Mouse (Mus musculus): ENCODE results near the gene Gls. TPM values are rescaled to one million over a fixed set of nuclear protein-coding genes. Genes with fewer than 3 reads are reported as not detected.

Gls gene
- polyA plus RNA-seq, 1 experiment: 15.1 TPM

DNA sequence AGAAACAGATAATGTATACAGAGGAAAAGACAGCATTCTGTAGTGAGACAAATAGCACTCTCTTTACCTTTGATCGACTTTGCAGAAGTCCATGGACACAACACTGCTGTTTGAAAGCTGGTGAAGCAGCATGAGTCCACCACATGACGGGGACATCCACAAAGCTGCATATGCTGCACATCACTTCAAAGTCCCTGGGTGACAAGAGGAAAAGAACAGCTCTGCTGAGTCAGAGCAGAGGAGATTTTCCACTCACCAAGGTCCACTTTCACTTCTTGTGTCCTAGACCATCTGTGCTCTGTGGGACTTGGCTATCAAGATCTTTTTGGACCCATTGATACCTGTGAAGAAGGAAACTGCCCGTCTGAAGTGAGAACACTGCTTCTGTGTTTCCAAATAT, 41.2 kb upstream of the Gls start:
- H3K27me3 ChIP-seq (ENCODE audit: control insufficient read depth, insufficient read depth, insufficient read length): no peaks in the 10 kb centered on the region
- no peaks in the 10 kb centered on the region for H3K36me3 ChIP-seq (ENCODE audit: control insufficient read depth, insufficient read depth)
- H3K4me2 ChIP-seq (ENCODE audit: low read depth): no peak overlapping the region
- TF ChIP-seq MAX (IDR thresholded peaks at IDR 0.05; ENCODE audit: low read depth): no peak
- no peak for TF ChIP-seq POLR2A (IDR thresholded peaks at IDR 0.05; ENCODE audit: insufficient read length, low read depth)
- no peak for TF ChIP-seq SRF (IDR thresholded peaks at IDR 0.05; ENCODE audit: control insufficient read depth, insufficient read length, low read depth)
- TF ChIP-seq TCF3 (IDR thresholded peaks at IDR 0.05; ENCODE audit: insufficient read length, low read depth): no peak
- no peak for TF ChIP-seq USF1 (IDR thresholded peaks at IDR 0.05; ENCODE audit: low read depth)
- TF ChIP-seq E2F4 (IDR thresholded peaks at IDR 0.05; ENCODE audit: insufficient read depth): no peak
- H3K79me2 ChIP-seq (ENCODE audit: control insufficient read depth, insufficient read depth): no peaks in the 10 kb centered on the region
- H3ac ChIP-seq (ENCODE audit: control insufficient read depth, insufficient read length): no peak overlapping the region
- no peak overlapping the region for H3K4me3 ChIP-seq

DNA sequence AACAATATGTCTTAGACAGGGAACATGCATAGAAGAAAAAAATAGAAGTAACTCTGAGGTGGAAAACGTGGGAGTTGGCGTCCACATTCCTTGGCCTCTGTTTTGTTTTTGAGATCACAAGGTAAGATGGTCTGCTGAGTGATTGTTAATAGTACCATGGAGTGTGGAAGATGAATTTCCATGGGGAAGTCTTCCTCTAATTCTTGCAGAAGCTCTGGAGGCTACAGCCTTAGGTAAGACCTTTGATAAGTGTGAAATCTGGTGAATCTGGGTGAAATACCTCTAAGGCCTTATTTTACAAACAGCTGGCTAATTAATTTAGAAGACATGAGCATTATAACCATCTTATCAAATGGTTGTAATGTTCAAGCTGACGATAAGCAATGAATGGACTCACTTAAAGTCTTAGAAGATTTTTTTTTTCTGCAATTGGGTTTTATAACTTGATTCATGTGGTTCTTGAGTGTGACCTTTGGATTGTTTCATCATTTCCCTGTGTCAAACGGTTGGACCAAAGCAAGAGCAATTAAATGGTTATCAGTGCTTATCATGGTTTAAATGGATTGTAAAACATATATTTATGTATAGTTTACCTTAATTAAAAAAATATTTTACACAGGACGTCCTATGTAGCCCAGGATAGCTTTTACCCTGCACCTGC, 39.1 kb upstream of the Gls start:
- no peaks in the 10 kb centered on the region for H3K36me3 ChIP-seq (ENCODE audit: control insufficient read depth, insufficient read depth)
- no peaks in the 10 kb centered on the region for H3K27me3 ChIP-seq (ENCODE audit: control insufficient read depth, insufficient read depth, insufficient read length)
- no peaks in the 10 kb centered on the region for H3K79me2 ChIP-seq (ENCODE audit: control insufficient read depth, insufficient read depth)
- H3ac ChIP-seq (ENCODE audit: control insufficient read depth, insufficient read length): no peak overlapping the region
- H3K4me3 ChIP-seq: no peak overlapping the region
- H3K4me2 ChIP-seq (ENCODE audit: low read depth): no peak overlapping the region
- no peak for TF ChIP-seq MYOD1 (IDR thresholded peaks at IDR 0.05; ENCODE audit: control insufficient read depth in 1 of 3, insufficient read length in 2 of 3, low read depth in 2 of 3)
- TF ChIP-seq REST (IDR thresholded peaks at IDR 0.05; ENCODE audit: insufficient read depth, insufficient read length): no peak
- TF ChIP-seq MAX (IDR thresholded peaks at IDR 0.05; ENCODE audit: low read depth): no peak
- no peak for TF ChIP-seq CEBPB (IDR thresholded peaks at IDR 0.05; ENCODE audit: insufficient read depth, poor library complexity, severe bottlenecking)
- TF ChIP-seq POLR2A (IDR thresholded peaks at IDR 0.05; ENCODE audit: insufficient read length, low read depth): no peak
- TF ChIP-seq USF1 (IDR thresholded peaks at IDR 0.05; ENCODE audit: low read depth): no peak
- TF ChIP-seq E2F4 (IDR thresholded peaks at IDR 0.05; ENCODE audit: insufficient read depth): no peak
- no peak for TF ChIP-seq MYOG (IDR thresholded peaks at IDR 0.05; ENCODE audit: control insufficient read depth in 1 of 3, insufficient read depth in 1 of 3, insufficient read length in 2 of 3, low read depth in 2 of 3)
- no peak for TF ChIP-seq TCF12 (IDR thresholded peaks at IDR 0.05; ENCODE audit: insufficient read depth, poor library complexity, severe bottlenecking)
- no peak for TF ChIP-seq SRF (IDR thresholded peaks at IDR 0.05; ENCODE audit: control insufficient read depth, insufficient read length, low read depth)
- no peak for TF ChIP-seq POLR2AphosphoS2 (IDR thresholded peaks at IDR 0.05; ENCODE audit: insufficient read length, low read depth)
- no peak for TF ChIP-seq TCF3 (IDR thresholded peaks at IDR 0.05; ENCODE audit: insufficient read length, low read depth)

DNA sequence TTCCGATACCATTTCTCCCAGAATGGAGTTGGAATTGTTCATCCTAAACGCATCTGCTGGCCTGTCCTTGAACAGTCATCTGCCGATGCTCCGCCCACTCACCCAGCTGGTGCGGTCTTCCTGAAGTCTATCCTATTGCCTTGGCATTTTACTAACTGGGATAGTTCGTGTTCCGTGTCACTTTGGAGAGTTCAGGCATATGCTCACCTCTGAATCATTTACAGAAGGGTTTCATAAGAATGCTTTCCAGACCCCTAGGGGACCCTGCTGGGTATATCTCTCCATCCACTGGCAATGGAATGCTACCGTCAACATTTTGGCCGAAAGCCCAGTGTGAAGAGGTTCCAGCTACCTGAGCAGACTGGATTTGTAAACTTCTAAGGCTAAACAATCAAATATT, 37.3 kb upstream of the Gls start:
- TF ChIP-seq POLR2AphosphoS2 (IDR thresholded peaks at IDR 0.05; ENCODE audit: insufficient read length, low read depth): no peak
- no peak for TF ChIP-seq TCF3 (IDR thresholded peaks at IDR 0.05; ENCODE audit: insufficient read length, low read depth)
- TF ChIP-seq SRF (IDR thresholded peaks at IDR 0.05; ENCODE audit: control insufficient read depth, insufficient read length, low read depth): no peak
- no peak for TF ChIP-seq TCF12 (IDR thresholded peaks at IDR 0.05; ENCODE audit: insufficient read depth, poor library complexity, severe bottlenecking)
- no peak for TF ChIP-seq CEBPB (IDR thresholded peaks at IDR 0.05; ENCODE audit: insufficient read depth, poor library complexity, severe bottlenecking)
- TF ChIP-seq MAX (IDR thresholded peaks at IDR 0.05; ENCODE audit: low read depth): no peak
- TF ChIP-seq USF1 (IDR thresholded peaks at IDR 0.05; ENCODE audit: low read depth): no peak
- TF ChIP-seq MYOG (IDR thresholded peaks at IDR 0.05; ENCODE audit: control insufficient read depth in 1 of 3, insufficient read depth in 1 of 3, insufficient read length in 2 of 3, low read depth in 2 of 3): no peak
- no peak for TF ChIP-seq MYOD1 (IDR thresholded peaks at IDR 0.05; ENCODE audit: control insufficient read depth in 1 of 3, insufficient read length in 2 of 3, low read depth in 2 of 3)
- TF ChIP-seq POLR2A (IDR thresholded peaks at IDR 0.05; ENCODE audit: insufficient read length, low read depth): no peak
- TF ChIP-seq REST (IDR thresholded peaks at IDR 0.05; ENCODE audit: insufficient read depth, insufficient read length): no peak
- TF ChIP-seq E2F4 (IDR thresholded peaks at IDR 0.05; ENCODE audit: insufficient read depth): no peak
- H3K27me3 ChIP-seq (ENCODE audit: control insufficient read depth, insufficient read depth, insufficient read length): no peaks in the 10 kb centered on the region
- H3K36me3 ChIP-seq (ENCODE audit: control insufficient read depth, insufficient read depth): no peaks in the 10 kb centered on the region
- no peaks in the 10 kb centered on the region for H3K79me2 ChIP-seq (ENCODE audit: control insufficient read depth, insufficient read depth)
- no peak overlapping the region for H3K4me3 ChIP-seq
- no peak overlapping the region for H3ac ChIP-seq (ENCODE audit: control insufficient read depth, insufficient read length)
- no peak overlapping the region for H3K4me2 ChIP-seq (ENCODE audit: low read depth)

DNA sequence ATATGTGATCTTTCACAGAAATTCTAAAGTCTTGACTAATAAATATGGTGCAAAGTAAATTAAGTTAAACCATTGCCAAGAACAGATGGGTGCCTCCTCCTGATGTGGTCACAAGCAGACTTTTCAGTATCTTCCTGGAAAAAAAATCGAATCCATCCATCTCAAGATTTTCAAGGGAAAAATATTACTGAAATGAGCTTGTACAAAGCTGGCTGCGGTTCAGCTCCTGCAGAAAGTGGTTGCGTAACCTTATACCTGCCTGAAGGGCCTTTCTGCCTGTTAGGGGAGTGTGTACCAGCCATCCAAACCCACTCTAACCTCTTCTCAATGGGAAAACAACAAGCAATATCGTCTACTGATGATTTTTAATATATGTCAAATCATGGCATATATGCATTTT, 36.6 kb upstream of the Gls start:
- Histone ChIP-seq H3K4me2 (ENCODE audit: low read depth) (no peak overlapping the region), H3K27me3 (ENCODE audit: control insufficient read depth, insufficient read depth, insufficient read length) (no peaks in the 10 kb centered on the region), H3K36me3 (ENCODE audit: control insufficient read depth, insufficient read depth) (no peaks in the 10 kb centered on the region), H3ac (ENCODE audit: control insufficient read depth, insufficient read length) (no peak overlapping the region), H3K79me2 (ENCODE audit: control insufficient read depth, insufficient read depth) (no peaks in the 10 kb centered on the region), H3K4me3 (no peak overlapping the region)
- TF ChIP-seq E2F4 (IDR thresholded peaks at IDR 0.05; ENCODE audit: insufficient read depth) (no peak), MAX (IDR thresholded peaks at IDR 0.05; ENCODE audit: low read depth) (no peak), USF1 (IDR thresholded peaks at IDR 0.05; ENCODE audit: low read depth) (no peak), REST (IDR thresholded peaks at IDR 0.05; ENCODE audit: insufficient read depth, insufficient read length) (no peak), MYOD1 (IDR thresholded peaks at IDR 0.05; ENCODE audit: control insufficient read depth in 1 of 3, insufficient read length in 2 of 3, low read depth in 2 of 3) (no peak), TCF12 (IDR thresholded peaks at IDR 0.05; ENCODE audit: insufficient read depth, poor library complexity, severe bottlenecking) (no peak), TCF3 (IDR thresholded peaks at IDR 0.05; ENCODE audit: insufficient read length, low read depth) (no peak)

DNA sequence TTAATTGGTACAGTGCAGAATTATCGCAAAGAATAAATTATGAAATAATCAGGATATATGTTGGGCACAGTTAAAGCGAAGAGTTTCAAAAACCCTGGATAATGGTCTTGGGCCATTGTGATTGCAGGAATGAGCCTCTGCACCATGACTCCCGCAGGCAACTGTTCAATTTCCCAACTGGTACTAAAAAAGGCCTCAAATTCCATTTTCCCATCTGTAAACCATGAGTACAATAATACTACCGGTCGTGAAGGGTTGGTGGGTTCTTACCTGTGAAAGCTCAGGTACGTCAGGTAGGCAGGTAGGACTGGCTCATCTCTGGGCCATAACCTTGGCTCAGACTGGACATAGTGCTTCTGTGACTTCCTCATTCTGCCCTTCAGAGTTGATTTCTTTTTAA, 35.0 kb upstream of the Gls start:
- no peak overlapping the region for H3K4me3 ChIP-seq
- H3ac ChIP-seq (ENCODE audit: control insufficient read depth, insufficient read length): no peak overlapping the region
- H3K36me3 ChIP-seq (ENCODE audit: control insufficient read depth, insufficient read depth): no peaks in the 10 kb centered on the region
- no peaks in the 10 kb centered on the region for H3K27me3 ChIP-seq (ENCODE audit: control insufficient read depth, insufficient read depth, insufficient read length)
- no peak overlapping the region for H3K4me2 ChIP-seq (ENCODE audit: low read depth)
- TF ChIP-seq E2F4 (IDR thresholded peaks at IDR 0.05; ENCODE audit: insufficient read depth) (no peak), MYOG (IDR thresholded peaks at IDR 0.05; ENCODE audit: control insufficient read depth in 1 of 3, insufficient read depth in 1 of 3, insufficient read length in 2 of 3, low read depth in 2 of 3) (no peak), USF1 (IDR thresholded peaks at IDR 0.05; ENCODE audit: low read depth) (no peak), MYOD1 (IDR thresholded peaks at IDR 0.05; ENCODE audit: control insufficient read depth in 1 of 3, insufficient read length in 2 of 3, low read depth in 2 of 3) (no peak), SRF (IDR thresholded peaks at IDR 0.05; ENCODE audit: control insufficient read depth, insufficient read length, low read depth) (no peak), TCF3 (IDR thresholded peaks at IDR 0.05; ENCODE audit: insufficient read length, low read depth) (no peak), POLR2A (IDR thresholded peaks at IDR 0.05; ENCODE audit: insufficient read length, low read depth) (no peak), TCF12 (IDR thresholded peaks at IDR 0.05; ENCODE audit: insufficient read depth, poor library complexity, severe bottlenecking) (no peak), REST (IDR thresholded peaks at IDR 0.05; ENCODE audit: insufficient read depth, insufficient read length) (no peak), MAX (IDR thresholded peaks at IDR 0.05; ENCODE audit: low read depth) (no peak), CEBPB (IDR thresholded peaks at IDR 0.05; ENCODE audit: insufficient read depth, poor library complexity, severe bottlenecking) (no peak), POLR2AphosphoS2 (IDR thresholded peaks at IDR 0.05; ENCODE audit: insufficient read length, low read depth) (no peak)
- H3K79me2 ChIP-seq (ENCODE audit: control insufficient read depth, insufficient read depth): no peaks in the 10 kb centered on the region

Measured in myocyte (in vitro differentiated cells).